Mouse (Mus musculus): ENCODE results near the gene Nfix.

GRCm38 (mm10) chr8:84847684-84848435 lies 47.7 kb upstream of the Nfix start:
- TF ChIP-seq CTCF (IDR thresholded peaks at IDR 0.05; ENCODE audit: low read depth) (no peak), EP300 (IDR thresholded peaks at IDR 0.05; ENCODE audit: low read depth) (peak; percentile 66)

Data from liver, embryonic 14.5 days (tissue).